Mouse (Mus musculus) midbrain, embryonic 16.5 days (tissue): ENCODE measurements at regions not wholly inside any gene's neighbourhood (a gene's known extent, or its start where the extent isn't known, plus 50 kb on each side); places are given as distances from the start of the nearest gene placed in this dataset.

Experiments used
- ATAC-seq: fragments of 200-750 bp; cut with Nextera tagmentation; 2 replicates; pipeline ENCODE4 v1.8.0; 2017; ENCODE audit warnings: moderate TSS enrichment
- H3K27ac ChIP-seq: fragments of 300-500 bp; sonication (generic); 2 replicates; pipeline ENCODE4 v1.5.1; 2014; ENCODE audit warnings: mild to moderate bottlenecking, low read length, mixed read lengths
- H3K27me3 ChIP-seq: fragments of 300-500 bp; sonication (generic); 2 replicates; pipeline ENCODE4 v1.6.1; 2014; ENCODE audit warnings: low read depth, low read length, mixed read lengths; ENCODE audit not compliant: control insufficient read depth, insufficient read depth
- H3K36me3 ChIP-seq: fragments of 300-500 bp; sonication (generic); 2 replicates; pipeline ENCODE4 v1.6.1; 2014; ENCODE audit warnings: mild to moderate bottlenecking, low read length, moderate library complexity, mixed read lengths; ENCODE audit not compliant: control insufficient read depth, insufficient read depth
- H3K4me1 ChIP-seq: fragments of 300-500 bp; sonication (generic); 2 replicates; pipeline ENCODE4 v1.6.1; 2014; ENCODE audit warnings: mild to moderate bottlenecking, low read length, mixed read lengths; ENCODE audit not compliant: control insufficient read depth, insufficient read depth
- H3K4me2 ChIP-seq: fragments of 300-500 bp; sonication (generic); 2 replicates; pipeline ENCODE4 v1.6.1; 2014; ENCODE audit warnings: mild to moderate bottlenecking, low read length, mixed read lengths
- H3K4me3 ChIP-seq: fragments of 300-500 bp; sonication (generic); 2 replicates; pipeline ENCODE4 v1.5.1; 2014; ENCODE audit warnings: low read depth, mild to moderate bottlenecking, low read length, moderate library complexity, mixed read lengths
- H3K9ac ChIP-seq: fragments of 300-500 bp; sonication (generic); 2 replicates; pipeline ENCODE4 v1.6.1; 2014; ENCODE audit warnings: low read depth, low read length, mixed read lengths
- H3K9me3 ChIP-seq: fragments of 300-500 bp; sonication (generic); replicated peaks from 2 replicates; pipeline ENCODE4 v1.6.1; 2014; ENCODE audit warnings: mild to moderate bottlenecking, low read length, mixed read lengths; ENCODE audit not compliant: control insufficient read depth, poor library complexity, severe bottlenecking
- WGBS: fragments of 180-500 bp; shearing (Covaris S2); extraction: QIAGEN DNeasy Blood & Tissue Kit; methylation state at CpG from one replicate; pipeline ENCODE4 v1.1.7; 2014; 5-methylcytosine and 5-hydroxymethylcytosine counted together

GRCm38 (mm10) chr3:155246628-155247027 is 153.4 kb downstream of the Lrriq3 start:
- Histone ChIP-seq H3K4me1 (no peaks in the 10 kb centered on the region), H3K9me3 (peaks cover 5% of the 10 kb centered on the region; the same call in 1 of the 2 replicates), H3K4me3 (no peak overlapping the region), H3K4me2 (no peak overlapping the region), H3K27me3 (no peaks in the 10 kb centered on the region), H3K36me3 (no peaks in the 10 kb centered on the region), H3K9ac (no peak overlapping the region), H3K27ac (no peak overlapping the region)
- no peak for ATAC-seq
- 81% methylated on average over 1 of the region's 1 CpGs for WGBS

- no peak overlapping the region for H3K4me3 ChIP-seq
- H3K27me3 ChIP-seq: no peaks in the 10 kb centered on the region
- no peaks in the 10 kb centered on the region for H3K36me3 ChIP-seq
- no peaks in the 10 kb centered on the region for H3K4me1 ChIP-seq
- H3K9me3 ChIP-seq: peaks cover 5% of the 10 kb centered on the region; the same call in 1 of the 2 replicates
- H3K4me2 ChIP-seq: no peak overlapping the region
- ATAC-seq: no peak
- H3K9ac ChIP-seq: no peak overlapping the region
- no peak overlapping the region for H3K27ac ChIP-seq
- WGBS: 74% methylated on average over 2 of the region's 2 CpGs
Observed at GRCm38 (mm10) chr3:155247124-155247523, 153.9 kb downstream of the Lrriq3 start.

DNA sequence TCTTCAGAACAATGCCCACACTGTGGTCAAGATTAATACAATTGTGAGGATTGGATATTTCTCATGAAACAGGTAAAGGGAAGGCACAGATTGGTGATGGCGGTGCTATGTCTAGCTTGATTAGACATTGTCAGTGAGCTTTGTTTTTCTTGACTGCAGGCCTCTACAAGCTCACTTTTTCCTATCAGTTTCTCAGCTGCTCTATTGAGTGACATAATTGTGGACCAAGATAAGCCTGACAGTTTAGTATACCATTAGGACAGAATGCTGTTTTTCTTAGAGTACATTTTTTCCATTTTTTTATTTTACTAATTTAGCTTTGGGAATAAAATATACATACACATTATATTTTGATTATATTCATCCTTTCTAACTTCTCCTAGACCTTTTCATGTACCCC is 154.7 kb downstream of the Lrriq3 start:
- ATAC-seq: no peak
- H3K4me1 ChIP-seq: no peaks in the 10 kb centered on the region
- no peaks in the 10 kb centered on the region for H3K27me3 ChIP-seq
- no peak overlapping the region for H3K4me3 ChIP-seq
- WGBS: 100% methylated on average over 1 of the region's 1 CpGs
- no peak overlapping the region for H3K27ac ChIP-seq
- no peak overlapping the region for H3K9ac ChIP-seq
- no peaks in the 10 kb centered on the region for H3K36me3 ChIP-seq
- peaks cover 5% of the 10 kb centered on the region; the same call in 1 of the 2 replicates for H3K9me3 ChIP-seq
- H3K4me2 ChIP-seq: no peak overlapping the region

DNA sequence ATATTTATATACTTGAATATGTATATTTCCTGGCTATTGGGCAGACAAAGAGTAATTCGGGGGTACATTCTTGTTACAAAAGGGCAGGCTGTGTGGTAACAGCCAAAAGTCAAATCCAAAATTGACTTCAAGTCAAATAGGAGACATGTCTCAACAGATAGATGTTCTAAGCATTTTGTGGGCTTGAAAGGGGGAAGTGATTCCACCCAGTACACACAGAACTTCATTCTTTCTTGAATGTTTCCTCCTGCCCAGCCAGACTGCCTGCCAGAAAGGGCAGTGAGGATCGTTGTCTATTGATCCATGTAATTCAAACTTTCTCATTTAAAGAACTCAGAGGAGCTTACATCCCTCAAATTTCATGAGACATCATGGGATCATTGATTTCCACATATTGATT is 157.7 kb downstream of the Lrriq3 start:
- 85% methylated on average over 2 of the region's 2 CpGs for WGBS
- ATAC-seq: no peak
- Histone ChIP-seq H3K4me3 (no peak overlapping the region), H3K27ac (no peak overlapping the region), H3K9ac (no peak overlapping the region), H3K27me3 (no peaks in the 10 kb centered on the region), H3K4me1 (no peaks in the 10 kb centered on the region), H3K9me3 (peaks cover 5% of the 10 kb centered on the region; the same call in 1 of the 2 replicates), H3K4me2 (no peak overlapping the region), H3K36me3 (no peaks in the 10 kb centered on the region)

GRCm38 (mm10) chr3:155298206-155298605 is 205.0 kb downstream of the Lrriq3 start:
- no peaks in the 10 kb centered on the region for H3K27me3 ChIP-seq
- no peak overlapping the region for H3K9ac ChIP-seq
- H3K9me3 ChIP-seq: no peaks in the 10 kb centered on the region
- H3K27ac ChIP-seq: no peak overlapping the region
- H3K36me3 ChIP-seq: no peaks in the 10 kb centered on the region
- 73% methylated on average over 3 of the region's 3 CpGs for WGBS
- no peak overlapping the region for H3K4me2 ChIP-seq
- no peaks in the 10 kb centered on the region for H3K4me1 ChIP-seq
- H3K4me3 ChIP-seq: no peak overlapping the region
- no peak for ATAC-seq

DNA sequence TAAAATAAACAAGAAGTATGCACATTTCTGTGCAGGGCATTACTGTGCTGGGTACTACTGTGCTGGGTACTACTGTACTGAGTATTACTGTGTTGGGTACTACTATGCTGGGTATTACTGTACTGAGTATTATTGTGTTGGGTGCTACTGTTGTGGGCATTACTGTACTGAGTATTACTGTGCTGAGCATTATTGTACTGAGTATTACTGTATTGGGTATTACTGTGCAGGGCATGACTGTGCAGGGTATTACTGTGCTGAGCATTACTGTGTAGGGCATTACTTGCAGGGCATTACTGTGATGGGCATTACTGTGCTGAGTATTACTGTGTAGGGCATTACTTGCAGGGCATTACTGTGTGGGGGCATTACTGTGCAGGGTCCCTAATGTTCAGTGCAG is 205.5 kb downstream of the Lrriq3 start:
- H3K27me3 ChIP-seq: no peaks in the 10 kb centered on the region
- ATAC-seq: 0 out of 2 replicates have a peak, but pooled peaks have one; percentile 25

DNA sequence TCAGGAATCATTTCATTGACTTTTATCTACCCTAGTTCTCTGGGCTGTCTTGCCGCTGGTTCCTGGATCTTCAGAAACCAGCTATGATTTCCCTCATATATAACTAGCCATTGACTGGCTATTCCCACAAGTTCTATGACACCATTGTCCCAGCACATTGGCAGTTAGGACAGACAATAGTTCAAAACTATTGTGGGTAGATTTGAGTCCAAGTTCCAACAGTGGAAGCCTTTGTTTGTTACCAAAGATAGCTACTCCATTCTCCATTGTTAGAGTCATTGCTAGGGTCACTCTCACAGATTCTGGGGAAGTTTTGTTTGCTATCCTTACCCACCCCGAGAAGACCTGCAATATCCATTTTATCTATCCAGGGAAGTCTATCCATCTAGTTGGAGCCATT is 229.1 kb downstream of the Lrriq3 start:
- Histone ChIP-seq H3K4me3 (no peak overlapping the region), H3K4me1 (no peaks in the 10 kb centered on the region), H3K4me2 (no peak overlapping the region), H3K9me3 (no peaks in the 10 kb centered on the region), H3K9ac (no peak overlapping the region), H3K27me3 (no peaks in the 10 kb centered on the region), H3K27ac (no peak overlapping the region), H3K36me3 (no peaks in the 10 kb centered on the region)
- no peak for ATAC-seq
- WGBS: 90% methylated on average over 2 of the region's 2 CpGs

More for the DNA sequence above, 205.5 kb downstream of the Lrriq3 start:
- Histone ChIP-seq H3K4me2 (no peak overlapping the region), H3K4me1 (no peaks in the 10 kb centered on the region), H3K9ac (no peak overlapping the region), H3K9me3 (no peaks in the 10 kb centered on the region), H3K4me3 (no peak overlapping the region), H3K36me3 (no peaks in the 10 kb centered on the region), H3K27ac (no peak overlapping the region)

- Histone ChIP-seq H3K27ac (no peak overlapping the region), H3K9me3 (no peaks in the 10 kb centered on the region), H3K4me1 (no peaks in the 10 kb centered on the region), H3K36me3 (no peaks in the 10 kb centered on the region), H3K9ac (no peak overlapping the region), H3K27me3 (no peaks in the 10 kb centered on the region), H3K4me2 (no peak overlapping the region), H3K4me3 (no peak overlapping the region)
- WGBS: 65% methylated on average over 2 of the region's 2 CpGs
- ATAC-seq: no peak
Observed at GRCm38 (mm10) chr3:155329701-155330100, 236.5 kb downstream of the Lrriq3 start.

DNA sequence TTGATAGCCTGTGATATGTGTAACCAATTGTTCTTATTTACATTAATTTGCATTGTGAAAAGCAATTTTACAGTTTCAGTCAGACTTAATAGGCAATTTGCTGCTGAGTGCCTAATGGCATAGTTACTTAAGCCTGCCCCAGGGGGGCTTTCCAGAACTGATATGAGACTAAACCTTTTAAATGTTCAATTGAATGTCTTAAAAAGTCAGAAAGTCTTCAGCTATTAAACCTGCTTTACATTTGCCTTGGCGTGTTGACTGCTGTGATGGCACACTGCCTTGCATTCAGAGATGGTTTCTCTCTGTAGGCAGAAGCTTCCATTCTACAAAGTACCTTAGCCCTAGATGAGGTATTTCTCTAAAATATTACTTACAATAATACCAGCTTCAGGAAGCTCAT is 256.0 kb downstream of the Lrriq3 start:
- Histone ChIP-seq H3K4me2 (no peak overlapping the region), H3K27ac (no peak overlapping the region), H3K4me1 (no peaks in the 10 kb centered on the region), H3K27me3 (no peaks in the 10 kb centered on the region), H3K36me3 (no peaks in the 10 kb centered on the region), H3K9ac (no peak overlapping the region), H3K9me3 (no peaks in the 10 kb centered on the region), H3K4me3 (no peak overlapping the region)
- WGBS: 56% methylated on average over 1 of the region's 1 CpGs
- no peak for ATAC-seq

DNA sequence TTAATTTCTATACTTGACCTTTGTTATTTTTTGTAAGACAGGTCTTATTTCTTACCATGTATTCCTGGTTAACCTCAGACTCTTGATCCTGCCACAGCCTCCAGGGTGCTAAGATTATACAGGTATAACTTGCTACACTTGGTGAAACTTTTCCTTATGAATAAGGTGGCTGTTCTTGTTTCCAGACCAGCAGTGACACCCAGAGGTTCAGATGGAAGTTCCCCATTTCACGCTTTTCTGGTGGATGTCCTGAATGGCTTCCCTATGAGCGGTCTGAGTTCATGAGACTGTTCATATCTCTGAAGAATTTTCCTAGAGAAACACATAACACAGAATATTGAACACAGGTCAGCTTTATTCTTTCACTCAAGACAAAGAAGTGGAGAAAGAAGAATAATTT is 258.4 kb downstream of the Lrriq3 start:
- no peak overlapping the region for H3K4me3 ChIP-seq
- H3K9ac ChIP-seq: no peak overlapping the region
- WGBS: 84% methylated on average over 2 of the region's 2 CpGs
- H3K36me3 ChIP-seq: no peaks in the 10 kb centered on the region
- no peaks in the 10 kb centered on the region for H3K27me3 ChIP-seq
- H3K4me2 ChIP-seq: no peak overlapping the region
- H3K4me1 ChIP-seq: no peaks in the 10 kb centered on the region
- no peaks in the 10 kb centered on the region for H3K9me3 ChIP-seq
- no peak overlapping the region for H3K27ac ChIP-seq
- ATAC-seq: no peak
